Mouse (Mus musculus) WW6 (cell line): ENCODE data around the gene Dpysl5.
"Not testable (repeated sequence)": the region's sequence is repeated elsewhere in the genome, so short reads cannot be mapped to it uniquely, and the experiment has no call there.

ENCODE experiments used
- DNase-seq: peaks from one replicate; pipeline ENCODE4 v3.0.0-alpha.2; 2013; ENCODE audit warnings: low read depth, low spot score

The Dpysl5 gene

GRCm38 (mm10) chr5:30711147-30712001 lies at the start of gene Dpysl5:
TSS of gene Dpysl5 (plus strand) at chr5:30711564.
- peak; percentile 76 for DNase-seq

GRCm38 (mm10) chr5:30665360-30665759 lies 46.0 kb upstream of the Dpysl5 start:
- DNase-seq, result no peak

GRCm38 (mm10) chr5:30665968-30666367 lies 45.4 kb upstream of the Dpysl5 start:
- no peak for DNase-seq

- DNase-seq, result peak; percentile 77
These were observed 44.8 kb upstream of the Dpysl5 start, which contains the start of gene Cenpa for GRCm38 (mm10) chr5:30666391-30667195. TSS of gene Cenpa (plus strand) at chr5:30666777.

GRCm38 (mm10) chr5:30667215-30667614 lies 44.1 kb upstream of the Dpysl5 start:
- no peak for DNase-seq

GRCm38 (mm10) chr5:30667686-30668085 lies 43.7 kb upstream of the Dpysl5 start:
- DNase-seq, result no peak

GRCm38 (mm10) chr5:30668637-30669495 lies 42.5 kb upstream of the Dpysl5 start:
- DNase-seq, result no peak

GRCm38 (mm10) chr5:30669496-30669830 lies 41.9 kb upstream of the Dpysl5 start:
- no peak for DNase-seq

GRCm38 (mm10) chr5:30670091-30670490 lies 41.3 kb upstream of the Dpysl5 start:
- no peak for DNase-seq

- DNase-seq, result no peak
These were observed 37.4 kb upstream of the Dpysl5 start for GRCm38 (mm10) chr5:30674001-30674400.

GRCm38 (mm10) chr5:30676800-30677199 lies 34.6 kb upstream of the Dpysl5 start:
- no peak for DNase-seq

GRCm38 (mm10) chr5:30678069-30678468 lies 33.3 kb upstream of the Dpysl5 start:
- not testable (repeated sequence) for DNase-seq

- DNase-seq, result no peak
These were observed 32.6 kb upstream of the Dpysl5 start for GRCm38 (mm10) chr5:30678722-30679296.

GRCm38 (mm10) chr5:30679593-30679992 lies 31.8 kb upstream of the Dpysl5 start:
- no peak for DNase-seq

- no peak for DNase-seq
These were observed 29.4 kb upstream of the Dpysl5 start for GRCm38 (mm10) chr5:30681970-30682369.

GRCm38 (mm10) chr5:30682967-30683600 lies 28.3 kb upstream of the Dpysl5 start:
- no peak for DNase-seq

- DNase-seq, result no peak
These were observed 27.4 kb upstream of the Dpysl5 start for GRCm38 (mm10) chr5:30683993-30684392.

GRCm38 (mm10) chr5:30686781-30687180 lies 24.6 kb upstream of the Dpysl5 start:
- DNase-seq, result no peak

GRCm38 (mm10) chr5:30700361-30701000 lies 10.9 kb upstream of the Dpysl5 start:
- DNase-seq, result no peak

- DNase-seq, result not testable (repeated sequence)
These were observed 10.0 kb upstream of the Dpysl5 start for GRCm38 (mm10) chr5:30701373-30701772.
